Mouse (Mus musculus) megakaryocyte, embryonic 14.5 days (primary cell): ENCODE measurements around the gene 4930452B06Rik.

Experiments used
- FLI1 ChIP-seq: IDR thresholded peaks from 2 replicates; pipeline ENCODE4 v1.6.1; 2012; ENCODE audit warnings: low read length, inconsistent platforms, mixed read lengths
- GATA1 ChIP-seq: IDR thresholded peaks from 3 replicates; pipeline ENCODE4 v1.6.1; 2012; ENCODE audit warnings: mixed read lengths, low read length, inconsistent platforms, borderline replicate concordance

- TF ChIP-seq GATA1 (no peak), FLI1 (no peak)
Measured at GRCm38 (mm10) chr14:8395690-8396287, 270.3 kb downstream of the 4930452B06Rik start.
